Mouse (Mus musculus): ENCODE results near the gene Ywhaq.

GRCm38 (mm10) chr12:21375376-21376157 lies 41.9 kb downstream of the Ywhaq start:
- TF ChIP-seq MAX (IDR thresholded peaks at IDR 0.05; ENCODE audit: low read depth) (no peak), MYOG (IDR thresholded peaks at IDR 0.05; ENCODE audit: control insufficient read depth in 1 of 3, insufficient read depth in 1 of 3, insufficient read length in 2 of 3, low read depth in 2 of 3) (no peak), MYOD1 (IDR thresholded peaks at IDR 0.05; ENCODE audit: control insufficient read depth in 1 of 3, insufficient read length in 2 of 3, low read depth in 2 of 3) (no peak), POLR2A (IDR thresholded peaks at IDR 0.05; ENCODE audit: insufficient read length, low read depth) (no peak), E2F4 (IDR thresholded peaks at IDR 0.05; ENCODE audit: insufficient read depth) (no peak), USF1 (IDR thresholded peaks at IDR 0.05; ENCODE audit: low read depth) (no peak), TCF12 (IDR thresholded peaks at IDR 0.05; ENCODE audit: insufficient read depth, poor library complexity, severe bottlenecking) (no peak)

Measured in myocyte (in vitro differentiated cells).